Mouse (Mus musculus): ENCODE data around the gene Arx.
A peak's percentile ranks its signal among the peaks of the same experiment; 100 is the strongest.

Arx gene

DNA sequence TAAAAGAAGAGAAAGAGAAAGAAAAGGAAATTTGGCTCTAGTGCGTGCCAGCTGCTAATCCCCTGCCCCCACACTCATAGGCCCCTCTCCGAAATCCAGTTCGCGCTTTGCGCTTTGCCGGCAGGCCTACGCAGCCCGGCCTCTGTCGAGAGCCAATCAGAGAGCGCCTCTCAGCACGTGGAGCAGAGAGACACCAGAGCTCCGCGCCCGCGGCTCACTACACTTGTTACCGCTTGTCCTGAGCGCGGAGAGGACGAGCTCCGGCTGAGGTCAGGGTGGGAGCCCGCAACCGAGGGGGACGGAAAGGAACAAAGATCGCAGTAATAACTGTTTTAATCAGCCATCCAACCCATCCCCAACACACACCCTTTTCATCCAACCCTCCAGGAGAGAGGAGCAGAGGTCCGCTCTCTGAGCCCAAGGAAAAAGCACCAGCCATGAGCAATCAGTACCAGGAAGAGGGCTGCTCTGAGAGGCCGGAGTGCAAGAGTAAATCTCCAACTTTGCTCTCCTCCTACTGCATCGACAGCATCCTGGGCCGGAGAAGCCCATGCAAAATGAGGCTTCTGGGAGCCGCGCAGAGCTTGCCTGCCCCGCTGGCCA lies at the start of gene Arx:
Gene Arx, plus strand, starts transcription at position 155 of the 603 bp plus-strand sequence.
- peak; percentile 75 to 82 for DNase-seq

DNA sequence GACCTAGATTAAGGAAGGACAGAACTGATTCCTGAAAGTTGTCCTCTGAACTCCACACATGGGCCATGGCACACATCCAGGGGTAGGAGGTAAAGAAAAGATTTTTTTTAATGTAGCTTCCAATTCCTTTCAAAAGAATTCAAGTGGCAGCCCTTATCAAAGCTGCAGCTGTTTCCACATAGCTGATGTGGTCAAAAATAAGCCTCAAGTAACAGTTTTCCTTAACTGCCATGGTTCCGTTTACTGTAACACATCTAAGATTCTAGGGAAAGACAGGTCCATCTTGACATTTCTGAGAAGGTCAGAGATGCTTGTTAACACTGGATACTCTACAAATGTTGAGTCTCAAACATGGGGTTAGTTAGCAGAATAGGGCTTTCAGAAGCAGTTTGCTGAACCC lies 34.9 kb upstream of the Arx start:
- DNase-seq = no peak

DNA sequence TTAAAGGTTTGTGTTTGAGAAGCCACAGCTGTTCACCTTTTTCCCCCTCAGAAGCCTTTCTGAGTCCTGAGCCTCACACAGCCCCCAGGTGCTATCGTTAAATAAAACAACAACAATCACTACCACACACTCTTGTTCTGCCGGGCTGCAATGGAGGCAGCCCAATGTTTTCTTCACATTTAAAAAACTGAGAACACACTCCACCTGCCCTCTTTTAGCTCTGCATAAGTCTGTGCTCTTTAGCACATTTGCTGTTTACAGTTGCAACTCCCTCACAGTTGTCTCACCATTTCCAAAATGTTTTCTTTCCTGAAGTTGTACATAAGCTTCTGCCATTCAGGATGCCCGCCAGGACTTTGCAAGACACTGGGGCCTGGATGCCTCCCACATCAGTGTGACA lies 10.6 kb upstream of the Arx start:
- no peak for DNase-seq

DNA sequence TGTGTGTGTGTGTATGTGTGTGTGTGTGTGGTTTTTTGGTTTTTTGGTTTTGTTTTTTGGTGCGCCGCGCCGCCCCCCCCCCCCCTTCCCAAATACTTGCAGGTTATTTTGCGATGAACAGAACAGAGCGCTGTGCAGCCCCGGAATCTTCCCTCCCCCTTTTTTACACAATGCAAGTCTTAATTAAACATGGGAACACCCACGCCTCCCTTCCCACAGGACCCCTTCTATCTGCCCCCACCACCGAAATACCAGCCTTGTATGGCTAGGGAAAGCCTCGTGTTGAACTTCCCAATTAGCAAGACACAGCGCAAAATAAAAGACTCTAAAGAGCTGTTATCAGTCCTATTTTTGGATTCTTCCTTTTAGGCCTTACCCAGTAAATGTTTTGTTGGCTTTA lies 6.3 kb upstream of the Arx start:
- DNase-seq = no peak

DNA sequence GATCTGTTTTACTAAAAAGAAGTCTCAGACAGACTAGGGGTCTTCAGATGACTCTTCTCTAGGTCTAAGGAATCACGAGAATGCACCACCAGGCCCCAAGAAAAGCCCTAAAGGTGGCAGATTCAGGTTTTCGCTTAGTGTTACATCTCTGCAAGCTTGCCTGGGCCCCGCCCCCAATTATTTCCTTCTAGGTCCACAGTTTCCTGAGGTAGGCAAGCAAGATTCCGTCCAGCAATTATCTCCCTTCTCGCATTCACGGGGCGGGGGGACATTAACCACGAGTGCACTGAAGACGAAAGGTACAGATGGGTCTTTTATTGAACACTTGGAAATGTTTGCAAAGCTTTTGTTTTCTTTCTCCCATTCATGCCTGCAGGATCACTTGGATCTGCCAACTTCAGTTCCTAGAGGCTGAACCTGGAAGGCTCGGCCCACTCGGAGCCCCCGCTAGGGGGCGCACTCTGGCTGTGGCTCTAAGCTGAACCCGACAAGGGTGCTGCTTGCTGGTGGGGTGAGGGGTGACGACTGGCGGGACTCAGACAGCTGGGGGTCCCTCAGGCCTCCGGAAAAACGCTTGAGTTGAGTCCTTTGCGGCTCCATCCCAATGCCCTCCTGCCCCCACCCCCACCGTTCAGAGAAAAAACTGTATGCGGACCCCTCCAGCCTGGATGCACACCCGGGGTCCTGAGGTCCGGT lies 5.1 kb upstream of the Arx start:
- DNase-seq = peak; percentile 73 to 79

DNA sequence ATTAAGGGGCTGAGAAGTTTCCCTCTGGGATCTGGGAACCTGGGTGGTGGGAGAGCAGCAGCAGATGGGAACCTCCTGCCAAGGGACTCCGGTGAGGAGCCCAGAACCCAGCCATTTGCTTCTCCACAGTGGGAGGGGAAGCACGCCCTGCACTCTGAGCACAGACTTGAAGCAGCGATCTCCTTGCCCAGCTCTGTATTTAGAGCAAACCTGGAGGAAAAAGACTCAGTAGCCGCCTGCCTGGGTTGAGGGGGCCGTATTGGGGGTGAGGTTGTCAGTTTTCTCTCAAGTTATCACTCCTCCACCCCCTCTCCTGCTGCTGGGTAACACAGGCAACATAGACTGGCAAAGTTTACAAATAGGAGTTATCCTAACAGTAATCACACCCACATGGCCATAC lies 4.5 kb upstream of the Arx start:
- DNase-seq = no peak

DNA sequence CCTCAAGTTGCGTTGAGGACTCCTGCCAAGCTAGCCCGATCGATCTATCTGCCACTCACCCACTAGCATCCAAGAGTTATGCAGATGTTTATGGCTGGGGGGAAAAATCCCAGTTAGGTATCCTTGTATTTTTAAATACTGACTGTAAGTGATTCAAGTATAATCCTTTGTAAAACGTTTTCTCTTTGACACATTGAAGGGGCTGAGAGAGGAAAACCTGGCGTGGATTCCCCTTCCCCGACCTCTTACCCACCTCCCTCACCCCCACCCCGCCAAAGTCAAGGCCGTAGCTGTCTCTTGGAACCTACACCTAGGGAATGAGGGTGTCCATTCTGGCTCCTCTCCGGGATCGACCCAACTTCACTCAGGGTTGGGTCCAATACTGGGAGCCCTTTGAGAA lies 1.2 kb upstream of the Arx start:
- no peak for DNase-seq

DNA sequence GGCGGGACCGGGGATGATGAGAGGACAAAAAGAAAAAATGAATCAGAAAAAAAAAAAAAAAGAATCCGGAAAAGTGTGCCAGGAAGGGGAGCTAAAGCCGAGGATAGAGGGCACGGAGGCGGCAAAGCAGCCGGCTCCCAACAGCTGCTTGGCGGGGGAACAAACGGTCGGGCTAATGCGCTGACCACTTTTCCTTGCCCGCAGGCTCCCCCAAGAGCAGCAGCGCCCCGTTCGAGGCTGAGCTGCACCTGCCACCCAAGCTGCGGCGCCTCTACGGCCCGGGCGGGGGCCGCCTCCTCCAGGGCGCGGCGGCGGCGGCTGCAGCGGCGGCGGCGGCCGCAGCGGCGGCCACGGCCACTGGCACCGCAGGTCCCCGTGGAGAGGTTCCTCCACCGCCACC lies 2.1 kb downstream of the Arx start:
- DNase-seq = no peak

DNA sequence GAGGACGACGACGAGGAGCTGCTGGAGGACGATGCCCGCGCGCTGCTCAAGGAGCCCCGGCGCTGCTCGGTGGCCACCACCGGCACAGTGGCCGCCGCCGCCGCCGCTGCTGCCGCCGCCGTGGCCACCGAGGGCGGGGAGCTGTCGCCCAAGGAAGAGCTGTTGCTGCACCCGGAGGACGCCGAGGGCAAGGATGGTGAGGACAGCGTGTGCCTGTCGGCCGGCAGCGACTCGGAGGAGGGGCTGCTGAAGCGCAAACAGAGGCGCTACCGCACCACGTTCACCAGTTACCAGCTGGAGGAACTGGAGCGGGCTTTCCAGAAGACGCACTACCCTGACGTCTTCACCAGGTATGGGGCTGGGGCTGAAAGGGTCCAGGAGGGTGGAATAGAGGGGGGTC lies 2.8 kb downstream of the Arx start:
- DNase-seq = no peak

DNA sequence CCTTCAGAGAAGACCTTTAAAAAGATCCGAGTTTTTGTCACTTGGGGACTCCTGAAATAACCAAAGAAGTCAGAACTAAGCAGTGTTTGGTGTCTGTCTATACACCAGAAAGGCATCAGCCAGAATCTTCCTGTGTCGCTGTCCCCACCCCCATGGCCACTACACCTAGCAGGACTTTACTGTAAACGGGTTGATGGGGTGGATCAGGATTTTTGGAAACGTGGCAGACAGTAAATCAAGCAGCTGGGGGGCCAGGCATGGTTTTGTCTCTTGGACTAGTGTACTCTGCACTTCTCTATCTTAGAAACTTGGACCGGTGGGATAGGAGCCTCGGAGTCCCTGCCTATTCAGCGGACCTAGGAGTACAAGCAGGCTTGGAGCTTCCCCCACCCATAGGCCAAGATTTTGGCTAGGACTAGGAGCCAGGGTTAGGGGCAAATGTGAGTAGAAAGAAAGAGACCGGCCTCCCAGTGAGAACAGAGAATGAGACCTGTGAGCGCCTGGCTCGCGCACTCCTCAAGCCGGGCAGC lies 3.7 kb downstream of the Arx start:
- DNase-seq = no peak

DNA sequence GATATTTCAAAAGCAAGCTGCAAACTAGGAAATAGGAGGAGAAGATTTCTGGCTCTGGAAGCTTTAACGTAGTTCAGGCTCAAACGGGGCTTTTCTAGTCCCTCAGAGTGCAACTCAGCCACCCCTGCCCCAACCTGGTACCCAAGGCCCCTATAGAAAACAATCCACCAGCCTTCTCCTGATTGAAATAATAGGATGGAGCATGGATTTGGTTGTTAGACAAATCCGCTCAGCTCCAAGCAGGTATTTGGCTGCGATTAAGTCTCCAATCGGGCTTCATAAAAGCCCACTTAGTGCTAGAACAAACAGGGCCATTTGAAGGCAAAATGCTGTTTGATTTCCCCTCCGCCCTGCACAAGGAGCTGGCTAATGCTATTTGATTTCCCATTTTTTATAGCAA lies 5.8 kb downstream of the Arx start:
- DNase-seq = no peak

DNA sequence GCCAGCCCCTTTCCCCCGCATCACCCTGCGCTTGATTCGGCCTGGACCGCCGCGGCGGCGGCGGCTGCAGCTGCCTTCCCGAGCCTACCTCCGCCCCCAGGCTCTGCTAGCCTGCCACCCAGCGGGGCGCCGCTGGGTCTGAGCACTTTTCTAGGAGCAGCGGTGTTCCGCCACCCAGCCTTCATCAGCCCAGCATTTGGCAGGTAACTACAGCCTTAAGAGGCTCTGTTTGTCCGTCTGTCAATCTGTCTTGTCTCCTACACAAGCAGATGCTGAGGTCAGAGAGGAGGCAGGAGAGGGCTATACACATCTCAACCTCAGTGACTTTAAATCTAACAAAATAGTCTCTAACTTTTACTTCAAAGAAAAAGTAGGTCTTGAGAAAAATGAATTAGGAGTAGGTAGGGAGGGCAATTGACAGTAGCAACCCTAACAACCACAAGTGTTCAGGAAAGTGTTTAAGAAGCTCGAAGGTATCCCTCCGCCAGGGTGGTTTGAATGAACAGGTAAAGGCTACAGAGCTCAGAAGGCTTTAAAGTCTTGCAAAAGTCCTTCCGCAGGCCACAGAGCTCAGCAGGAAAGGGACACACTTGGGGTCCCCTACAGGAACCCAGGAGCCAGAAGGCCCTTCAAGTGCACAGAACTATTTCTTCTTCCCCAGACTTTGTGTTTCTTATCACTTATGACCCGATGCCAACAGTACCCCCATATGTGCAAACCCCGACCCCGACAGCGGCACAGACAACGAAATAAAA lies 8.7 kb downstream of the Arx start:
- no peak for DNase-seq

DNA sequence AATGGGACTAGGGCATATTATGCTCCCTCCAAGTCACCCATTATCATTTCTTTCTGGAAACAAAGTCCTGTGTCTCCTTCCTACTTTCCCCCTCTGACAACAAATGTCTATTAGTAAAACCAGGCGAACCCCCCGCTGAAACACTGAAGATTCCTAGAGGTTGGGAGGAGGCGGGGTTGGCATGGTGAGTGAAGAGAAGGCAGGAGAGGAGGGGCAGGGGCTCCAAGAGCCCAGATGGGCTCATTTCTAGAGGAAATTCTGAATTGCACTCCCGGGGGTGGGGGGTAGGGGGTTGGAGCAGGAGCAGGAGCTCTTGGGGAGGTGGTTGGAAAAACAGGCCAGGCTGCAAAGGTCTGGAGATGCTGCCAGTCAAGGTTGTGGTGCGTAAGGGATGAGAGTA lies 9.6 kb downstream of the Arx start:
- no peak for DNase-seq

DNA sequence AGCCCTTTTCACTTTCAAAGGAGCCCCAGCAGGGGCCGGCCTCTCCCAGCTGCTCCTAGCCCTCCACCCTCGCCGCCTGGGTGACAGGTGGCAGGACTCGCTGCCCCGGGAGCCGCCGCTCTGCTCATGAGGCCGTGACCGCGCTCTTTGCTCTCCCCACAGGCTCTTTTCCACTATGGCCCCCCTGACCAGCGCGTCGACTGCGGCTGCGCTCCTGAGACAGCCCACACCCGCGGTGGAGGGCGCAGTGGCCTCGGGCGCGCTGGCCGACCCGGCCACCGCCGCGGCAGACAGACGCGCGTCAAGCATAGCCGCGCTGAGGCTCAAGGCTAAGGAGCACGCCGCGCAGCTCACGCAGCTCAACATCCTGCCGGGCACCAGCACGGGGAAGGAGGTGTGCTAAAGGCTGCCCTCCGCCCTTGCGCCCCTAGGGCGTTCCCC lies 10.8 kb downstream of the Arx start:
- no peak for DNase-seq

DNA sequence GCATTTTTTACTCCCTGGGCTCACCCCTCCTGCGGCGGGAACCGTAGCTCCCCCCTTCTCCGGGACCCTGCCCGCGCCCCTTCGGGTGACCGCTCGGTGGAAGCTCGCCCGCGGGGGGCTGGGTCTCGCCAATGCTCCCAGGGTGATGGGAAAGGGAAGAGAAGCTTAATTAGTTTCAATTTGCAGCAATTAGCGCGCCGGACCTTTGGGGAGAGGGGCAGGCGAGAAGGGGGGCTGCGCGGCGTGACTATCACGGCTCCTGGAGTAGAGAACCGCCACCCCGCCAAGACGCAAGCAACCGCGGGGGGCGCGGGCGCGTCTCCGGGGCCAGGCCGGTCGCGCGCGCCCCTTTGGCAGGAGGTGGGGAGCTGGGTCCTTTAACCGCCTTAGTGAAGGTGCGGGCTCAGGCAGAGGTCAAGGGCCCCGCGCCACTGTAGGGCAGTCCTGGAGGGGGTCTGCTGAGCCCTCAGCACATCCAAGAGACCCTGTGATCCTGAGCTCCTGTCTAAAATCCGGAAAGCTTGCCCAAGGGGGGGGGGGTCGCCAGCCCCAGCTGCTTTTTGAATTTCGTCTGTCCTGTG lies 12.9 kb downstream of the Arx start:
- no peak for DNase-seq

DNA sequence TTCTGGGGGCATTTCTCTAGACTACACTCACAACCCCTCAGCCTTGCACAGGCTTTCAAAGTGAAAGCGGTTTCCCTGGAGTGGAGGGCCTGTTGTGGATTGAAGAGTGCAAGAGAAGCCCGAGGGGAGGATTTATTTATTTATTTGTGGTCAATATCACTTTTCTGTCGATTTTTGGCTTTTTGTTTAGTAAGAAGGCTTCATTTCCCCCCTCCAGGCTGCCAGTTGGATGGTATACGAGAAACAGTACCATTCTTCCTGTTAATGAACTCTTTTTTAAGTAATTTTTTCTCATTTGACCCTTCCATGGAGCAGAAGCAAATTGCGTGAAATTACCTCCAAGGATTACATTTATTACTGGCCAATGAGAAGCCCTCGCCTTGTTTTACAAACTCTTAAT lies 13.5 kb downstream of the Arx start:
- no peak for DNase-seq

DNA sequence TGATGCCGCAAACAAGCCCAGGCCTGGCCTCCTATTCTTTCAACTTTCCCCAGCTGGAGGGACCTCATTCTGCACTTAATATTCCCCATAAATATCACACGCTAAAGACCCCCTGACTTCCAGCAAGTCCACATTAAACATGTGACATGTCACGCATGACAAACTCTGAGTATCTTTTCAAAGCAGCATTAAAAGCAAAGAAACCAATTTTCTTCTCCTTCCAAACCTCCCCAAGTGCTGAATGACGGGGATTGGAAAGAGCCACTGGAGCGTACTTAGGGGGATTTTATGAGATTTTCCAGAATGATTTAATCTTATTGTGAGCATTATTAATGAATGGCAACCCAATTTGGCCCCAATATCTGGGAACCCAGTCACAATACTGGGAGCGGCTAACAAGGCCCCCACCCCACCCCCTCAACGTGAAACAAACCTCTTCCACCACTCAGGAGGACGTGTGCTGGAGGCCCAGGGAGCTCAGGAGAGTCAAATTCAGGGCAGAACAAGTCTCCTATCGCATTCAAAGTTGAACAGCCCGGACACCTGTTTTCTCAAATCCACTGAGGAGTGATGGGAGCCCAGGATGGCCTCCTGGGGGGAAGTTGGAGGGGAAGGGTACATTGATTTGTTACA lies 14.1 kb downstream of the Arx start:
- DNase-seq = no peak

DNA sequence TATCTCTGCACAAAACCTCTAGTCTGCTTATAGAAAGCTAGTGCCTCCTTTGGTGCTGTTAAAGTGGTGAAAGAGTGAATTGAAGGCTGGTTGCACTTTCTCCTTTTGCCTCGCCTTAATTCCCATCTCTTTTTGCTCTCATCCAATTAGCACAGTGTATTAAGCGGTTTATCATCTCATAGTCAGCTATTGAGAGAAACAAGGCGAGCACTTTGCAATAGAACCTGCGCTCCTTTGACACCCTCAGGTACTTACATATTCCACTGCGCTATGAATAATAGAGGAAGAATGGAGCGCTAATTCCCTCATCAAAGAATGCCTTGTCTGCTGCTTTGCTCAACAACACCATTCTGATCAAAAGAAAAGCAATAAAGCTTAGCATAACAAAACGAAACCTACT lies 15.6 kb downstream of the Arx start:
- DNase-seq = no peak

DNA sequence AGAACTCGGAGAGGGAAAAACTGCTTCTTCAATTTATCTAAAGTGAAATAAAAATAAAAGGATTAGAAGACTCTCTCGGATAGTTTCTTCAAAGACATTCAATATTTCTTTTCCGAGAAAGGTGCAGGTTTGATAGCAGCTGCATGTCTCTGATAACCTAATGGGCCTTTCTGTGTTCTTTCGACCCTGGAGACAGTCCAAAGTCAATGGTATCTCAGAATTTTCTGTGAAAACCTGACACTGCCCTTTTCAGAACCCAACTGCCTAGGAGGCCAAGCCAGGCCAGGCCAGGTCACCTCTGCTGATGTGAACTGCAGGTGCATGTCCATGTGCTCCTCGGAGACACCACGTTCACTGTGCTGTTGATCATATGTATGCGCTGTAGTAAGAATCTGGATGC lies 19.5 kb downstream of the Arx start:
- DNase-seq = no peak

DNA sequence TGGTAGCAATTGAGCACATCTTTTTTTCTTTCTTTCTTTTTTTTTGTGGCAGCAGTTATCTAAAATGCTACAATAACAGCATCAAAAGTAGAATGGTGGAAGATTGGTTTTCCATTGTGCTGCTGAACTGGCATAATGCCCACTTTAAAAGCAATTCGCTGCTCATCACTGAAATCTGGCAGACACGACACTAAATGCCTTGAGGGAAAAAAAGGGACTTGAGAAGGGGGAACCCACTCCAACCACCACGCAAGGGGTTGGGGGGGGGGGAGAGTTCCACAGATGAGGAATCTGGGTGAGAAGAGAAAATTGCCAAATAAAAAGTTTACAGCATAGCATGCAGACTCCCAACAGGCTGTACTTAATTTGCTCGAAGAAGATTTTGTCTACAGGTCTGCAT lies 31.3 kb downstream of the Arx start:
- DNase-seq = no peak

DNA sequence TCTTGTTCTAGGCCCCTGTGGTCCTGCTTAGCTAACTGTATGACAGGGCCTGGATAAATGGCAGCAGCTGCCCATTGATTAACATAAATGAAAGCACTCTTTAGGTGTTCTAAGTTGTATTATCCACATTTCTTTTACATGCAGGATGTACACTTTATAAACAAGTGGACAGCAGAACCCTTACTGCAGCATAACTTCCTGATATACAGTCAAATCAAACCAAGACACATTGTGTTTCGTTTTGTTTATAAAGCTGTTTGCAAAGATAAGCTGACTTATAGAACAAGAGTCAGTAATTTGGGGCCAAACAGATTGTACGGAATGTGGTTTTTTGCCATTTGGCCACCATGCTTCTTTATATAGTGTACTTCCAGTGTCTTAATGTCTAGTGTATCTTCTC lies 33.7 kb downstream of the Arx start:
- no peak for DNase-seq

DNA sequence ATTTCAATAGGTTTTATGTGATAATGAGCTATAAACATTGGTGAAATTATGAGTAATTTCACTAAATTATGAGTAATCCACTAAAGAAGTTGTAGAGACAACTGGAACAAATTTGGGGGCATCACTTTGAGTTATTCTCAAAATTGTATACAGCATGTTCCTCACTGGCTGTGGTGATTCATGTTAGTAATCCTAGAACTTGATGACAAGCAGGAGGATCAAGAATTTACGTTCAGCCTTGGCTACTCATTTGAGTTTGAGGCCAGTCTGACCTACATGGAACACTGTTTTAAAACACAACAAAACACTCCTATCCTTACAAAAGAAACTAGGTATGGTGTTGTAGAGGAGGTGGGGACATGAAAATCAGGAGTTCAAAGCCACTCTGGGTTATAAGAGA lies 35.1 kb downstream of the Arx start:
- DNase-seq = no peak

Data from kidney, postnatal 4 days (tissue).